ENCODE assay signal across 18 mouse cellular contexts in genomic region chr1:171839488-171839887, GRCm38 (mm10). TPM values are rescaled to one million over a fixed set of nuclear protein-coding genes. Genes with fewer than 3 reads are reported as not detected.
A peak's percentile ranks its signal among the peaks of the same experiment; 100 is the strongest.
DNase-seq lines count a peak whose midpoint lies in the region; ATAC-seq and TF ChIP-seq lines count a peak whose summit lies in the region.
"Had no signal": no experiment of that assay in that cellular context is flagged by ENCODE, and none has a peak within 500 bp of the region (broad histone marks: within the 10 kb centered on the region; RNA-seq: fewer than 3 reads in every experiment).

TSS of gene Cd84 (plus strand) at chr1:171839697.

- peak; percentile 50; the same call in 1 of the 2 replicates for ATAC-seq in common myeloid progenitor, adult 5-6 weeks (replicated peaks; ENCODE audit: low read depth, poor library complexity, severe bottlenecking)
- ATAC-seq in liver, embryonic 14.5 days (ENCODE audit: insufficient read depth): no peak
- ATAC-seq: forebrain, embryonic 13.5 days; midbrain, embryonic 16.5 days; Patski had no signal

- no peak for TF ChIP-seq POLR2A in spleen, adult 2 months (IDR thresholded peaks at IDR 0.05; ENCODE audit: low read depth, low read length)
- TF ChIP-seq POLR2A in olfactory bulb, adult 2 months (IDR thresholded peaks at IDR 0.05; ENCODE audit: insufficient read depth, low read depth, low read length): no peak

- peak within 1 kb of the TSS; percentile 76 for H3K27ac ChIP-seq in spleen, adult 2 months (ENCODE audit: insufficient read depth, low read length)
- no peak within 1 kb of the TSS for H3K27ac ChIP-seq in liver, embryonic 14.5 days
- H3K27ac ChIP-seq in olfactory bulb, adult 2 months (ENCODE audit: insufficient read depth, low read depth, low read length): no peak within 1 kb of the TSS
- H3K27ac ChIP-seq: forebrain, embryonic 13.5 days; hindbrain, embryonic 12.5 days; limb, embryonic 12.5 days; neural tube, embryonic 12.5 days had no signal

- no peak for TF ChIP-seq EP300 in liver, embryonic 14.5 days (IDR thresholded peaks at IDR 0.05; ENCODE audit: low read depth)

- no peaks in the 10 kb centered on the region for H3K9me3 ChIP-seq in liver, embryonic 14.5 days (ENCODE audit: control insufficient read depth, low read length)
- H3K9me3 ChIP-seq: forebrain, embryonic 13.5 days; hindbrain, embryonic 12.5 days; limb, embryonic 12.5 days; neural tube, embryonic 12.5 days had no signal

- H3K4me2 ChIP-seq in liver, embryonic 14.5 days (ENCODE audit: low read depth): peak within 1 kb of the TSS; percentile 31
- H3K4me2 ChIP-seq: forebrain, embryonic 13.5 days; hindbrain, embryonic 12.5 days; limb, embryonic 12.5 days; neural tube, embryonic 12.5 days had no signal

- H3K27me3 ChIP-seq in spleen, adult 2 months (ENCODE audit: control insufficient read depth, insufficient read depth, low read length): no peaks in the 10 kb centered on the region
- H3K27me3 ChIP-seq in liver, embryonic 14.5 days (ENCODE audit: control insufficient read depth, insufficient read depth, low read length): no peaks in the 10 kb centered on the region
- H3K27me3 ChIP-seq: forebrain, embryonic 13.5 days; hindbrain, embryonic 12.5 days; limb, embryonic 12.5 days; neural tube, embryonic 12.5 days had no signal

- WGBS in spleen, adult 2 months: 60% methylated on average over 3 of the region's 3 CpGs
- 36% methylated on average over 3 of the region's 3 CpGs for WGBS in liver, embryonic 14.5 days (ENCODE audit: insufficient replicate concordance)
- WGBS in olfactory bulb, adult 2 months: 91% methylated on average over 3 of the region's 3 CpGs

- TF ChIP-seq CTCF in spleen, adult 2 months (IDR thresholded peaks at IDR 0.05; ENCODE audit: extremely low read depth, insufficient read depth, insufficient read length, insufficient replicate concordance): no peak
- no peak for TF ChIP-seq CTCF in liver, embryonic 14.5 days (IDR thresholded peaks at IDR 0.05; ENCODE audit: low read depth)
- TF ChIP-seq CTCF in olfactory bulb, adult 2 months (IDR thresholded peaks at IDR 0.05; ENCODE audit: insufficient read depth, low read depth, low read length): no peak

- H3K4me1 ChIP-seq in spleen, adult 2 months (ENCODE audit: control insufficient read depth, insufficient read depth, insufficient read length): peaks cover 10% of the 10 kb centered on the region
- H3K4me1 ChIP-seq in liver, embryonic 14.5 days (replicated peaks; ENCODE audit: control insufficient read depth in 2 of 2, insufficient read depth in 2 of 2, low read length in 1 of 2): peaks cover 0 to 5% of the 10 kb centered on the region in 2 experiments; a peak in 2 of 4 replicates
- H3K4me1 ChIP-seq in olfactory bulb, adult 2 months (ENCODE audit: control insufficient read depth, insufficient read depth, low read length): no peaks in the 10 kb centered on the region
- H3K4me1 ChIP-seq: forebrain, embryonic 13.5 days; hindbrain, embryonic 12.5 days; limb, embryonic 12.5 days; neural tube, embryonic 12.5 days had no signal

- H3K36me3 ChIP-seq in spleen, adult 2 months (ENCODE audit: control insufficient read depth, insufficient read depth, low read length): no peaks in the 10 kb centered on the region; the same call in 1 of the 2 replicates
- no peaks in the 10 kb centered on the region for H3K36me3 ChIP-seq in liver, embryonic 14.5 days (replicated peaks; ENCODE audit: control insufficient read depth, insufficient read depth, low read depth)
- H3K36me3 ChIP-seq: hindbrain, embryonic 12.5 days; limb, embryonic 12.5 days; neural tube, embryonic 12.5 days had no signal

- peak within 1 kb of the TSS; percentile 60 for H3K4me3 ChIP-seq in spleen, adult 2 months (ENCODE audit: extremely low read depth, insufficient read depth, insufficient read length)
- H3K4me3 ChIP-seq in liver, embryonic 14.5 days (ENCODE audit: insufficient read depth in 1 of 2, low read depth in 2 of 2, low read length in 2 of 2): no peak within 1 kb of the TSS
- H3K4me3 ChIP-seq in olfactory bulb, adult 2 months (ENCODE audit: insufficient read depth, low read depth, low read length): no peak within 1 kb of the TSS
- H3K4me3 ChIP-seq: forebrain, embryonic 13.5 days; hindbrain, embryonic 12.5 days; limb, embryonic 12.5 days; neural tube, embryonic 12.5 days had no signal

- no peak within 1 kb of the TSS for H3K9ac ChIP-seq in liver, embryonic 14.5 days (replicated peaks)
- H3K9ac ChIP-seq: forebrain, embryonic 13.5 days; hindbrain, embryonic 12.5 days; limb, embryonic 12.5 days; neural tube, embryonic 12.5 days had no signal

- no peak for DNase-seq in spleen, adult 2 months (ENCODE audit: low read depth in 1 of 2, low spot score in 2 of 2)
- DNase-seq in spleen, postnatal 10 days (ENCODE audit: low spot score in 2 of 2): no peak
- DNase-seq in liver, embryonic 14.5 days (ENCODE audit: low read depth in 3 of 3, low spot score in 3 of 3): no peak
- DNase-seq in retina, embryonic 14.5 days (ENCODE audit: low spot score): no peak
- no peak for DNase-seq in cerebellum, adult 8-10 months
- DNase-seq: cerebellum, postnatal 25 days; kidney, adult 11 months; kidney, postnatal 25 days; lung, postnatal 14 days; right cerebral cortex, adult 18-20 months had no signal

RNA-seq across cellular contexts. Expression of gene Cd84, which starts in this region (rescaled TPM):
- 8.4 and 10.9 TPM in 2 replicates for polyA plus RNA-seq in spleen, adult 2 months (2012; rRNA removed)
- total RNA-seq in common myeloid progenitor, adult 5-6 weeks (2017): 63.3 and 80.2 TPM in 2 replicates
- 1.8 and 3.6 TPM in 2 replicates for polyA plus RNA-seq in liver, embryonic 14.5 days (2012; rRNA removed)
- 4.7 and 6.0 TPM in 2 replicates for polyA plus RNA-seq in liver, embryonic 14.5 days (2014; fragmentation: Nextera tagmentation; extraction: Ambion mirVana)
- polyA plus RNA-seq in olfactory bulb, adult 2 months (2012; ENCODE audit: insufficient read depth, insufficient read length, low replicate concordance, missing spikeins): not detected in 2 replicates
